Mouse (Mus musculus): ENCODE data around the gene Lst1. TPM values are rescaled to one million over a fixed set of nuclear protein-coding genes. Genes with fewer than 3 reads are reported as not detected.

Lst1 gene
- polyA plus RNA-seq, 1 experiment from 2014 or later: 16.9 TPM

DNA sequence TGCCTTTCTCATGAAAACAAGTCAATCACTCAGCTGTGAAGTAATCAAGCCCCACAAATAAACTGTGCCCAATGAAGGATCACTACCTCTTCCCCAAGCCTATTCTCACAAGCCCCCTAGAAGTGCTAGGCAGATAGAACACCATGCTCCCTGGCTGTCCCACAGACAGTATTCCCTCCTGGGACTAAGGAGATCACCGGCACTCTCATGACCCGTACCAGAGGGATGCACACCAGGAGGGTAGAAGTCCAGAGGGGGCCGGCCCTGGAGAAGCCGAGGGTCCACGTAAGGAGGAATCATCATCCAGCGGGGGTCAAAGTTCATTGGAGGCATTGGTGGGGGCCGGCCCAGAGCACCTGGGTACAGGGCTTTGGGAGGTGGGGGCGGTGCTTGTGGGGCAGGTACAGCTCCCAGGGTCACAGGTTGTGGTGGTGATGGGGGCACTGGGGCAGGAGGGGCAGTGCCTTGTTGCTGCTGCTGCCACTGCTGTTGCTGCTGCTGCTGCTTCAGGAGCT lies 30.5 kb downstream of the Lst1 start:
- no peak overlapping the region for H3K4me3 ChIP-seq (ENCODE audit: low read length)
- H3K36me3 ChIP-seq (ENCODE audit: control insufficient read depth, insufficient read depth, low read length): peaks cover 80% of the 10 kb centered on the region
- H3K4me2 ChIP-seq (ENCODE audit: low read depth, low read length): no peak overlapping the region
- peaks cover 7% of the 10 kb centered on the region for H3K4me1 ChIP-seq (ENCODE audit: control insufficient read depth, insufficient read depth, low read length)
- WGBS: 88% methylated on average over 8 of the region's 8 CpGs
- no peak for ATAC-seq
- no peaks in the 10 kb centered on the region for H3K27me3 ChIP-seq (replicated peaks; ENCODE audit: control insufficient read depth, insufficient read depth, low read length)
- H3K27ac ChIP-seq (ENCODE audit: low read length): no peak overlapping the region
- no peaks in the 10 kb centered on the region for H3K9me3 ChIP-seq (ENCODE audit: control insufficient read depth, low read length)
- no peak overlapping the region for H3K9ac ChIP-seq (ENCODE audit: low read depth, low read length)

- Histone ChIP-seq H3K27ac (ENCODE audit: low read length) (no peak overlapping the region), H3K9ac (ENCODE audit: low read depth, low read length) (no peak overlapping the region), H3K36me3 (ENCODE audit: control insufficient read depth, insufficient read depth, low read length) (peaks cover 85% of the 10 kb centered on the region), H3K4me3 (ENCODE audit: low read length) (no peak overlapping the region), H3K4me1 (ENCODE audit: control insufficient read depth, insufficient read depth, low read length) (peaks cover 4% of the 10 kb centered on the region), H3K9me3 (ENCODE audit: control insufficient read depth, low read length) (no peaks in the 10 kb centered on the region), H3K4me2 (ENCODE audit: low read depth, low read length) (no peak overlapping the region), H3K27me3 (replicated peaks; ENCODE audit: control insufficient read depth, insufficient read depth, low read length) (no peaks in the 10 kb centered on the region)
- WGBS: 88% methylated on average over 8 of the region's 8 CpGs
- no peak for ATAC-seq
These were observed 31.0 kb downstream of the Lst1 start for GRCm38 (mm10) chr17:35157254-35157653.

DNA sequence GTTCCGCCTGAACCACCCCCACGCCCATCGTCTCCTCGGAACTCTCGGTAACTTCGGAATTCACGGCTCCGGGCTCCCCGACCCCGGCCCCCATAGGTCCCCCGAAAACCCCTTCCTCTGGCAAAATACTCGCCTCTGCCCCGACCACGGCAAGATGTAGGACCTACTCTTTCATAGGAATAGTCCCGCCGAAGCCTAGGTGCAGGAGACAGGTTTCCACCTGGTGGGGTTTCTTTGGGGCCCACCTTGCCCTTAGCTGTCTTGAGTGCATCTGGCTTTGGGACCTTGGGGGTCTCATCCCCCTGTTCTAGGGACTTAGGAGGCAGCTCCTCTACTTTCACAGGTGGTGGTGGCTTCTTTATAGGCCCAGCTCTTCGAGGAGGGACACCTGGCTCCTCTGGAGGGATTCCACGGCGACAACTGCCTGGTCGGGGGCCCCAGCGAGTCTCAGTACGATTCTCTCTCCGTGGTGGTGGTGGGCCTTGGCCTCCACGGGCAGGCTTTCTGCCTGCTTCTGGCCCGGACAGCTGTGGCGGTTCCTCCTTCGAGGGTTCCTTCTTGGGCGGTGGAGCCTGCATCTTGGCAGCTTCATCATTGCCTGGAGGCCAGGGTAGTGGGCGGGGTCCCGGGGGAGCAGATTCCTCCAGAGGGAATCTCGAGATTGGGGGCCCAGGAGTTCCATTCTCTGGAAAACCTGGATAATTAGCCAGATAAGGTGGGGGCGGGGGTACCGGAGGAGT lies 31.6 kb downstream of the Lst1 start:
- no peaks in the 10 kb centered on the region for H3K27me3 ChIP-seq (replicated peaks; ENCODE audit: control insufficient read depth, insufficient read depth, low read length)
- peaks cover 86% of the 10 kb centered on the region for H3K36me3 ChIP-seq (ENCODE audit: control insufficient read depth, insufficient read depth, low read length)
- no peak overlapping the region for H3K9ac ChIP-seq (ENCODE audit: low read depth, low read length)
- H3K4me3 ChIP-seq (ENCODE audit: low read length): no peak overlapping the region
- H3K9me3 ChIP-seq (ENCODE audit: control insufficient read depth, low read length): no peaks in the 10 kb centered on the region
- no peak for ATAC-seq
- H3K27ac ChIP-seq (ENCODE audit: low read length): no peak overlapping the region
- WGBS: 91% methylated on average over 33 of the region's 33 CpGs
- H3K4me2 ChIP-seq (ENCODE audit: low read depth, low read length): no peak overlapping the region
- no peaks in the 10 kb centered on the region for H3K4me1 ChIP-seq (ENCODE audit: control insufficient read depth, insufficient read depth, low read length)

DNA sequence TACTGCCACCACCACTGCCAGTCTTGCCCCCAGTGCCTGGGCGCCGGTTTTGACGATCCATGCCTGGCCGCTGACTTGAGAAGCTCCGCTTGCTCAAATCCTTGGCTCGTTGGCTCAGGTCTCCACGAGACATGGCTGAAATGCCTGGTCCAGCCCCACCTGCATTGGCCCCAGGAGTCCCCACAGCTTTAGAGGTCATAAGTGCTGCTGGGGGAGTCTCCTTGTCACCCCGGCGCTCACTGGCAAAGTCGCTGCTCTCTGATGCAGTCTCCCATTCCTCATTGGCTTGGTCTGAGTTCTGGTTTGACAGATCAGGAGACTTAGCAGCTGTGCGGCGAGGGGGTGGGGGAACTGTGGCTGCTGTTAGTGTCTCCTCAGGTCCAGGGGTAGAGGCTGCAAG lies 32.8 kb downstream of the Lst1 start:
- WGBS: 89% methylated on average over 12 of the region's 12 CpGs
- H3K27me3 ChIP-seq (replicated peaks; ENCODE audit: control insufficient read depth, insufficient read depth, low read length): no peaks in the 10 kb centered on the region
- peaks cover 82% of the 10 kb centered on the region for H3K36me3 ChIP-seq (ENCODE audit: control insufficient read depth, insufficient read depth, low read length)
- H3K4me3 ChIP-seq (ENCODE audit: low read length): no peak overlapping the region
- H3K9ac ChIP-seq (ENCODE audit: low read depth, low read length): no peak overlapping the region
- H3K27ac ChIP-seq (ENCODE audit: low read length): no peak overlapping the region
- H3K4me2 ChIP-seq (ENCODE audit: low read depth, low read length): no peak overlapping the region
- no peak for ATAC-seq
- no peaks in the 10 kb centered on the region for H3K4me1 ChIP-seq (ENCODE audit: control insufficient read depth, insufficient read depth, low read length)
- H3K9me3 ChIP-seq (ENCODE audit: control insufficient read depth, low read length): no peaks in the 10 kb centered on the region

DNA sequence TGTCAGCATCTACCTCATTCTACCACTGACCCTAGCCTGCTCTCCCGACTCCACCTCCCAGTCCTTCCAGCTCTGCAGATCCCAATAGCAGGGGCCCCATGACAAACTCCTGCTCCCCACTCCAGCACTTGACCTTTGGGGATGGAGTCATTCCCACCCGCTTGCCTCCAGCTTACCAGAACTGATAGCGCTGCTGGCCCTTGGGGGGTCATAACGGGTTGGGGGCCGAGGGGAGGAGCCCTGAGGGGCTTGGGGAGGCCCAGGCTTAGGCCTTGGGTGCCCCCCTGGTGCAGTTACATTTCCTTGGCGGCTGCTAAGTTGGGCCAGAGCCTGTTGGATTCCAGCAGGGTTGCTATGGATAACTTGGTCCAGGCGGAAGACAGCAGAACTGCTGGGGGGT lies 33.6 kb downstream of the Lst1 start:
- Histone ChIP-seq H3K9ac (ENCODE audit: low read depth, low read length) (no peak overlapping the region), H3K4me1 (ENCODE audit: control insufficient read depth, insufficient read depth, low read length) (no peaks in the 10 kb centered on the region), H3K27me3 (replicated peaks; ENCODE audit: control insufficient read depth, insufficient read depth, low read length) (no peaks in the 10 kb centered on the region), H3K27ac (ENCODE audit: low read length) (no peak overlapping the region), H3K9me3 (ENCODE audit: control insufficient read depth, low read length) (no peaks in the 10 kb centered on the region), H3K4me3 (ENCODE audit: low read length) (no peak overlapping the region), H3K36me3 (ENCODE audit: control insufficient read depth, insufficient read depth, low read length) (peaks cover 85% of the 10 kb centered on the region), H3K4me2 (ENCODE audit: low read depth, low read length) (no peak overlapping the region)
- ATAC-seq: no peak
- WGBS: 80% methylated on average over 7 of the region's 7 CpGs

DNA sequence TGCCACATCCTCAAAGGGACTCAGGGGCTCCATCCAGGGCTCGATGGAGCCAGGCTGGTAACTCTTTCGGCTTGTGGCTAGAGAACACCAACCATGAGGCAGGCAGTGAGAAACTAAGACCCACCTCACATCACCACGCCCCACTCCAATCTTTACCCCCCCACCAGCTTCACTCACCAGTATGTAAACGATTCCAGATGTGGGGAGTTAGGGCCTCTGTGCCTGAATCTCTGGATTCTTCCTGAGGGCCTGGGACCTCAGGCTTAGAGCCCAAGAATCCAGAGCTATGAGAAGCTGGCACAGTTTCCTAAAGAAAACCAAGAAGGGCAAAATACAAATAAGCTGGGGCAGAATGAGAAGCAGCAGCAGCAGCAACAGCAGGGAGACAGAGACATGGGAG lies 34.3 kb downstream of the Lst1 start:
- 77% methylated on average over 4 of the region's 4 CpGs for WGBS
- H3K4me1 ChIP-seq (ENCODE audit: control insufficient read depth, insufficient read depth, low read length): no peaks in the 10 kb centered on the region
- no peaks in the 10 kb centered on the region for H3K27me3 ChIP-seq (replicated peaks; ENCODE audit: control insufficient read depth, insufficient read depth, low read length)
- no peak for ATAC-seq
- no peaks in the 10 kb centered on the region for H3K9me3 ChIP-seq (ENCODE audit: control insufficient read depth, low read length)
- H3K4me3 ChIP-seq (ENCODE audit: low read length): no peak overlapping the region
- H3K36me3 ChIP-seq (ENCODE audit: control insufficient read depth, insufficient read depth, low read length): peaks cover 85% of the 10 kb centered on the region
- H3K9ac ChIP-seq (ENCODE audit: low read depth, low read length): no peak overlapping the region
- no peak overlapping the region for H3K27ac ChIP-seq (ENCODE audit: low read length)
- H3K4me2 ChIP-seq (ENCODE audit: low read depth, low read length): no peak overlapping the region

GRCm38 (mm10) chr17:35153077-35153476 lies 35.2 kb downstream of the Lst1 start:
- WGBS: 89% methylated on average over 9 of the region's 9 CpGs

GRCm38 (mm10) chr17:35152121-35152520 lies 36.1 kb downstream of the Lst1 start:
- H3K9ac ChIP-seq (ENCODE audit: low read depth, low read length): no peak overlapping the region
- no peak for ATAC-seq
- H3K36me3 ChIP-seq (ENCODE audit: control insufficient read depth, insufficient read depth, low read length): peaks cover 72% of the 10 kb centered on the region
- H3K9me3 ChIP-seq (ENCODE audit: control insufficient read depth, low read length): no peaks in the 10 kb centered on the region
- H3K27ac ChIP-seq (ENCODE audit: low read length): no peak overlapping the region
- no peaks in the 10 kb centered on the region for H3K4me1 ChIP-seq (ENCODE audit: control insufficient read depth, insufficient read depth, low read length)
- 90% methylated on average over 4 of the region's 4 CpGs for WGBS
- no peak overlapping the region for H3K4me2 ChIP-seq (ENCODE audit: low read depth, low read length)
- no peak overlapping the region for H3K4me3 ChIP-seq (ENCODE audit: low read length)
- H3K27me3 ChIP-seq (replicated peaks; ENCODE audit: control insufficient read depth, insufficient read depth, low read length): no peaks in the 10 kb centered on the region

More at GRCm38 (mm10) chr17:35153077-35153476, 35.2 kb downstream of the Lst1 start:
- Histone ChIP-seq H3K4me1 (ENCODE audit: control insufficient read depth, insufficient read depth, low read length) (no peaks in the 10 kb centered on the region), H3K36me3 (ENCODE audit: control insufficient read depth, insufficient read depth, low read length) (peaks cover 78% of the 10 kb centered on the region), H3K9ac (ENCODE audit: low read depth, low read length) (no peak overlapping the region), H3K27me3 (replicated peaks; ENCODE audit: control insufficient read depth, insufficient read depth, low read length) (no peaks in the 10 kb centered on the region), H3K4me3 (ENCODE audit: low read length) (no peak overlapping the region), H3K27ac (ENCODE audit: low read length) (no peak overlapping the region), H3K4me2 (ENCODE audit: low read depth, low read length) (no peak overlapping the region), H3K9me3 (ENCODE audit: control insufficient read depth, low read length) (no peaks in the 10 kb centered on the region)
- ATAC-seq: no peak

DNA sequence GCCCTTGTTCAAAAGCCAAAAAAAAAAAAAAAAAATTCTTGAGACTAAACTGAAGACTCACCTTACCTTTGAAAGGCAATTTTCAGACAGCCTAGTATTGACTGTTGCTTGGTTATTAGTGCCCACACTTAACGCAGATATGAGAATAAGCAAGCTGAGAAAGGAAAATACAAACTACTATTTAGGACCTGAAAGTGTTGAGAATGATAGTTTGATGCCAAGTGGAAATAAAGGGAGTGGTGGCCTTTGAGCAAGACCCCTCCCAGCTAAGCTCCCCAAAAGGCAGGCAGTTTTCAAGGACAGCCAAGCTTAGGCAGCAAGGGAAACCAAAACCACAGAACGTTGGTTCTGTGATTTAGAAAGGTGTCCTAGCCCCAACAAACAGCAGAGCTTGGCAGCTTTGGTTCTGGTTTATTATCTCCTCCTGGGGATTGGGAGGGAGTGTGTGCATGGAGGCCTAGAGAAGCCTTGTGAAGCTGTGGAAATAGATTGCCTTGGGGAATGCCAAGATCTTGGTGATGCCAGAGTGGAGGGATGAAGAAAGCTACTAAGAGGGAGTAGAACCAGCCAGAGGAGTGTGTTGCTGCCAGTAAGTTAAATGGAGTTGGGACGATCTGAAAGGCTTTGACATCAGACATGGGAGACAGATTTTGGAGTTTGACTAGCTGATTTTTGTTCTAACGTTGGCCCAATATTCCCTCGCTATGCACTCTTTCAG lies 40.2 kb downstream of the Lst1 start:
- no peaks in the 10 kb centered on the region for H3K4me1 ChIP-seq (ENCODE audit: control insufficient read depth, insufficient read depth, low read length)
- 69% methylated on average over 5 of the region's 5 CpGs for WGBS
- no peak overlapping the region for H3K4me2 ChIP-seq (ENCODE audit: low read depth, low read length)
- H3K27ac ChIP-seq (ENCODE audit: low read length): peak overlapping the region; percentile 23; the same call in 1 of the 2 replicates
- H3K36me3 ChIP-seq (ENCODE audit: control insufficient read depth, insufficient read depth, low read length): peaks cover 77% of the 10 kb centered on the region
- H3K27me3 ChIP-seq (replicated peaks; ENCODE audit: control insufficient read depth, insufficient read depth, low read length): no peaks in the 10 kb centered on the region
- no peak for ATAC-seq
- peaks cover 3% of the 10 kb centered on the region; the same call in 1 of the 2 replicates for H3K9me3 ChIP-seq (ENCODE audit: control insufficient read depth, low read length)
- no peak overlapping the region for H3K4me3 ChIP-seq (ENCODE audit: low read length)
- no peak overlapping the region for H3K9ac ChIP-seq (ENCODE audit: low read depth, low read length)
